Mouse (Mus musculus) embryonic fibroblast, embryonic 13.5 days (primary cell): Measurements from ENCODE around the gene Mrps34. TPM values are rescaled to one million over a fixed set of nuclear protein-coding genes. Genes with fewer than 3 reads are reported as not detected.

Source experiments
- H3K27ac ChIP-seq: 2 replicates; pipeline ENCODE4 v1.5.1; 2012; ENCODE audit warnings: low read length, control low read depth, inconsistent platforms; ENCODE audit not compliant: insufficient read depth
- H3K4me1 ChIP-seq: 2 replicates; pipeline ENCODE4 v1.6.1; 2011; ENCODE audit warnings: low read length; ENCODE audit not compliant: control insufficient read depth, insufficient read depth
- H3K4me3 ChIP-seq: 2 replicates; pipeline ENCODE4 v1.5.1; 2011; ENCODE audit warnings: mild to moderate bottlenecking, control low read depth, low read length; ENCODE audit not compliant: insufficient read depth
- CTCF ChIP-seq: IDR thresholded peaks from 2 replicates; pipeline ENCODE4 v1.5.1; 2011; ENCODE audit warnings: mild to moderate bottlenecking, control low read depth, low read length, moderate library complexity, borderline replicate concordance; ENCODE audit not compliant: insufficient read depth
- POLR2A ChIP-seq: IDR thresholded peaks from 2 replicates; pipeline ENCODE4 v1.6.1; 2011; ENCODE audit warnings: low read depth, mild to moderate bottlenecking, control low read depth, low read length, moderate library complexity
- polyA plus RNA-seq: library from polyadenylated mRNA; stranded (reverse); fragments of >200 nt; gene quantifications from 2 replicates; pipeline ENCODE4 v1.2.4, GENCODE M21; 2011; ENCODE audit warnings: low read depth; ENCODE audit not compliant: missing spikeins, insufficient read length

Gene Mrps34
- polyA plus RNA-seq, 1 experiment, result 25.5 TPM

- Histone ChIP-seq H3K4me1 (peaks cover 2% of the 10 kb centered on the region), H3K27ac (no peak overlapping the region), H3K4me3 (no peak overlapping the region)
Measured at GRCm38 (mm10) chr17:24888862-24889261, 6.1 kb upstream of the Mrps34 start.

GRCm38 (mm10) chr17:24890151-24891092, 4.5 kb upstream of the Mrps34 start:
- H3K4me1 ChIP-seq, result peaks cover 2% of the 10 kb centered on the region
- no peak overlapping the region for H3K4me3 ChIP-seq
- peak; percentile 24; the same call in 1 of the 2 replicates for TF ChIP-seq POLR2A
- TF ChIP-seq CTCF, result no peak
- no peak overlapping the region for H3K27ac ChIP-seq

More at GRCm38 (mm10) chr17:24888862-24889261, 6.1 kb upstream of the Mrps34 start:
- no peak; the same call in 1 of the 2 replicates for TF ChIP-seq POLR2A
- TF ChIP-seq CTCF, result no peak

GRCm38 (mm10) chr17:24891321-24891720, 3.6 kb upstream of the Mrps34 start:
- H3K4me3 ChIP-seq, result no peak overlapping the region
- no peak for TF ChIP-seq POLR2A
- TF ChIP-seq CTCF, result no peak

GRCm38 (mm10) chr17:24892785-24893184, 2.1 kb upstream of the Mrps34 start:
- H3K4me1 ChIP-seq, result peaks cover 6% of the 10 kb centered on the region
- no peak overlapping the region for H3K4me3 ChIP-seq
- H3K27ac ChIP-seq, result no peak overlapping the region
- TF ChIP-seq CTCF (no peak), POLR2A (no peak)

More at GRCm38 (mm10) chr17:24891321-24891720, 3.6 kb upstream of the Mrps34 start:
- peaks cover 2% of the 10 kb centered on the region for H3K4me1 ChIP-seq
- H3K27ac ChIP-seq, result no peak overlapping the region

- no peak for TF ChIP-seq POLR2A
- TF ChIP-seq CTCF, result no peak
- Histone ChIP-seq H3K27ac (no peak overlapping the region), H3K4me3 (no peak overlapping the region), H3K4me1 (peaks cover 5% of the 10 kb centered on the region)
Measured at GRCm38 (mm10) chr17:24893276-24893675, 1.6 kb upstream of the Mrps34 start.

- TF ChIP-seq CTCF, result no peak
- TF ChIP-seq POLR2A, result no peak
- peak overlapping the region; percentile 83 for H3K4me3 ChIP-seq
Measured at GRCm38 (mm10) chr17:24894061-24894994, 588 bp upstream of the Mrps34 start.

GRCm38 (mm10) chr17:24895571-24896240, 790 bp downstream of the Mrps34 start:
- no peak for TF ChIP-seq POLR2A
- no peak for TF ChIP-seq CTCF

More at GRCm38 (mm10) chr17:24894061-24894994, 588 bp upstream of the Mrps34 start:
- peaks cover 5% of the 10 kb centered on the region for H3K4me1 ChIP-seq
- H3K27ac ChIP-seq, result peak overlapping the region; percentile 11; the same call in 1 of the 2 replicates

GRCm38 (mm10) chr17:24896241-24896992, 1.5 kb downstream of the Mrps34 start, which contains the start of gene Nme3:
Gene Nme3, plus strand, starts transcription at chr17:24896500.
- H3K4me1 ChIP-seq, result peaks cover 5% of the 10 kb centered on the region
- H3K4me3 ChIP-seq, result peak within 1 kb of the TSS; percentile 83
- TF ChIP-seq CTCF, result peak; percentile 34; the same call in 1 of the 2 replicates
- TF ChIP-seq POLR2A, result no peak
- H3K27ac ChIP-seq, result peak within 1 kb of the TSS; percentile 51

More at GRCm38 (mm10) chr17:24895571-24896240, 790 bp downstream of the Mrps34 start:
- Histone ChIP-seq H3K4me1 (peaks cover 5% of the 10 kb centered on the region), H3K4me3 (peak overlapping the region; percentile 83), H3K27ac (peak overlapping the region; percentile 51)
